Mouse (Mus musculus) adrenal gland, postnatal 10 days (tissue): ENCODE measurements around the gene Dscam. TPM values are rescaled to one million over a fixed set of nuclear protein-coding genes. Genes with fewer than 3 reads are reported as not detected.

ENCODE experiments used
- DNase-seq: peaks from one replicate; pipeline ENCODE4 v3.0.0; 2021; ENCODE audit warnings: mixed read lengths
- long read RNA-seq, 2 experiments: library from polyadenylated mRNA; stranded (forward); transcript quantifications; one replicate each; pipeline ENCODE4 v2.0.0; 2021
- total RNA-seq, 2 experiments: library from RNA; stranded (reverse); gene quantifications; 2 replicates each; pipeline ENCODE4 v1.2.3; 2021

The Dscam gene
- under 1 TPM; 0.18 to 0.24 TPM for total RNA-seq
- long read RNA-seq, experiment 1 = 0 reads
- long read RNA-seq, experiment 2 = 0 reads

- peak; percentile 5 for DNase-seq
Observed at GRCm38 (mm10) chr16:97170513-97171081, at the start of gene Dscam. Dscam (minus strand) TSS chr16:97170752.

GRCm38 (mm10) chr16:97219381-97219780, 48.8 kb upstream of the Dscam start:
- DNase-seq = no peak

GRCm38 (mm10) chr16:97209997-97210396, 39.4 kb upstream of the Dscam start:
- no peak for DNase-seq

DNA sequence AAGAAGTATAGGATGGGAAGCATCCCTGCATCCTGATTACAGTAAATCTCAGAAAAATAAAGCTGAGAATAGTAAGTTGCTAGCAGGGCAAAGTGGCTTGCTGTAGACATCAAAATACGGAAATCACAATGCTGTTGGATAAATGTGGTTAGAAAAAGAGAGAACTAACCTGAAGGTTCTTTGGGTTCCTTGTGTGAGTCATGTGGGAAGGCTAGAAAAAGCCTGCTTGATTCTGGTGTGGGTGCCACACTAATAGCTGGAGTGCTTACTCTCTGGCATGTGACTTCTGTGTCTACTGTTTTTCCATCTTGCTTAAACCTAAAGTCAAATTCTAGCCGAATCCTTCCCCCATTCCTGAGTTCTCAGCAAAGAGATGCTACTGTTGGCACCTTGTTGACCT, 37.7 kb upstream of the Dscam start:
- DNase-seq = no peak

- no peak for DNase-seq
Observed at GRCm38 (mm10) chr16:97204090-97204489, 33.5 kb upstream of the Dscam start.

DNA sequence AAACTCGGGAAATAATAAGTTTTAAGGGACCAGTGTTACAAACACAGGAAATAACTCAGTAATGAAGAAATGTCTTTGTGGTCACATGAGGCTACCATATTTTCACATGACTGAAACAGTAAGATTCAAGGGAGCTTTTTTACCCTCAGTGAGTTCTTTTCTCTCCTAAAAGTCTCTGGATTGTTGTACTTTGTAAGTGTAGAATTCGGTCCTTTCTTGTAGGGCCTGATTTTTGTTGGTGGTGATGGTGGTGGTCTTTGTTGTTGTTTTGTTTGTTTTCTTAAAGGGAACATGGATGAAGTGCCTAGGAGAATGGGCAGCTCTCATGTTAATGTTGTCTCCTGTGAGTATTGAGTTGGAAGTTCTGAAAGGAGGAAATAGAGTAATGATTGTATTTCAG, 33.0 kb upstream of the Dscam start:
- no peak for DNase-seq

DNA sequence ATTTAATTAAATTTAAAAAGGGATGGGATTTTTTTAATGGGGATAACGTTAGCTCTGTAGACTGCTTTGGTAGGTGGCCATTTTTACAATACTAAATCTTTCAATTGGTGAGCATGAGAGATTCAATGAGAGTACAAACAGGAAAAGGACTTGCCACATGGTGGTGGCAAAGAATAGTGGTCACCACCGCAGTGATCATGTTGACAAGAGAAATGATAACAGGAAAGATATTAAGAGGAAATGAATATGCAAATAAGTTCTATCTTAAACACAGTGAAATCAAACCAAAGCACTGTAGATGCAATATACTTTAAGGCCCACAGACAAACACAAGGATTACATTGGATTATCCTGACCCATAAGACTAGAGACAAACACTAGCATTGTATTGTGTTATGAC, 24.1 kb upstream of the Dscam start:
- no peak for DNase-seq

DNA sequence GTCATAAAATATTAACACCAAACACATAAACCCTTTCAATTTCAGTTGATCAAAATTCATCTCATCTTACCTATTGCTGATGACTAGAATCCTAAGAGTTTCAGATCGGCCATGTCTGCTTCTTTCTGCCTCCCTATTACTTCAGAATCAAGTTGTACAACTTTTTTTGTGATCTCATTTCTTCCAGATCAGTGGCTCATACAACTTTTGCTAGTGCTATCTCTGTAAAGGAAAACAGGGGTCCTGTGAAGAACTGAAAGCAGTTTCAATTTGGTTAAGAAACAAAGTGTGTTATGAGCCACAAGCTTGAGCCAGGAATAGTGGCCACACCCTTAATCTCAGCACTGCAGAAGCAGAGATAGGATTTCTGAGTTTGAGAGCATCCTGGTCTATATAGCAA, 23.6 kb upstream of the Dscam start:
- no peak for DNase-seq

GRCm38 (mm10) chr16:97192296-97192695, 21.7 kb upstream of the Dscam start:
- no peak for DNase-seq

DNA sequence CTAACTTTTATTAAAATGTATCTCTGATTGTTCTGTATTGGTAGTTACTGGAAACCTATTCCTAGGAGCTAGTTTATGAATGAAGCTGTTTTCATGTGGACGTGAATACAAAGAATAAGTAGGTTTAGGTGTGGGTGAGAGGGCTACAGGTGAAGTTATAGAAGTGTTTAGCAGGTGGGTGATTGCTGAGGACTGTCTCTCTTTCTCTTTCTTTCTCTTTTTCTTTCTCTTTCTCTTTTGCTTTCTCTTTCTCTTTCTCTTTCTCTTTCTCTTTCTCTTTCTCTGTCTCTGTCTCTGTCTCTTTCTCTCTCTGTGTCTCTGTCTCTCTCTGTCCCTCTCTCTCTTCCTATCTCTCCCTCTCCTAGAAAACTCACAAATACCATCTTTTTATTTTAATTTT, 20.1 kb upstream of the Dscam start:
- no peak for DNase-seq

DNA sequence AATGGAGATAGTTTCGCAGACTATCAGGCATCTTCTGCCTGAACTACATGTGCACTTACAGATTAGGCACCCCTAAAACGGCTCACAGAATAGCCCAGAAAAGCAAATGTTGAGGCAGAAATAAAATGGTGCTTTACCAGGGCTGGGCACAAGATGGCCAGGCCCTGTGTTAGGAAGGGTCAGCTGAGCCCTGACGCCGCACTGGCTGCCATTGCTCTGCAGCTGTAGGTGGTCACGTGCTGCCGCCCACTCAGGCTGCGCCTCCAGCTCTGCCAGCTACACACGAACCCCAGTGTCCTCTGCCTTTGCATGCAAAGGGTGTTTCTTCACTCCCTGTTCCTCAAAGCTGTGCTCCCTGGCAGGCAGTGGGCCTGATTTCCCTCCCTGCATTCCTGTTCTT, 948 bp upstream of the Dscam start:
- DNase-seq = no peak

DNA sequence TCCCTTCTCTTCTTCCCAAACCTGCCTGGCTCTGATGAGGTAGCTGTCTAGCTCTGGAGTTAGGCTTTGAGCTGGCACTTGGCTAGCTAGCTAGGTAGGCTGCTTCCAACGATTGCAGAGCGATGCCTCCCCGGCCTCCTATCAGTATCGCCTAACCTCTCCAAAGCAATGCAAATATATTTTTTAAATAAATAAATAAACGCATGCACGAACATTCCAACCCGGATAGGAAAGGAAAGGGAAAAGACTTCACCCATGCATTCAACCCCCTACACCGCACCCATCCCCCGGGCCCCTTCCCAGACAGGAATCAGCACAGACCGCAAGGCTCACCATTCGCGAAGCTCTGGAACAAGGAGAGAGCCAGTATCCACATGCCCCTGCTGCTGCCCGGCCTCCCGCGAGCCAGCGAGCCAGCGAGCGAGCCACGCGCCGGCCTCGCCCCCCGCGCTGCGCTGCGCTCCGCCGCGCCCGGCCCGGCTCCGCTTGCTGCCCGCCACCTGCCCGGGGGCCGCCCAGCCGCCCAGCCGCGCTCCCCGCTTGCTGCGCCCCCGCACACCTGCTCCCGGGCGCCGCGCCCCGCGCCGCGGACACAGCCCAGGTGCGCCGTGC, 545 bp downstream of the Dscam start:
- peak; percentile 6 for DNase-seq

GRCm38 (mm10) chr16:97168614-97169013, 1.9 kb downstream of the Dscam start:
- DNase-seq = no peak

DNA sequence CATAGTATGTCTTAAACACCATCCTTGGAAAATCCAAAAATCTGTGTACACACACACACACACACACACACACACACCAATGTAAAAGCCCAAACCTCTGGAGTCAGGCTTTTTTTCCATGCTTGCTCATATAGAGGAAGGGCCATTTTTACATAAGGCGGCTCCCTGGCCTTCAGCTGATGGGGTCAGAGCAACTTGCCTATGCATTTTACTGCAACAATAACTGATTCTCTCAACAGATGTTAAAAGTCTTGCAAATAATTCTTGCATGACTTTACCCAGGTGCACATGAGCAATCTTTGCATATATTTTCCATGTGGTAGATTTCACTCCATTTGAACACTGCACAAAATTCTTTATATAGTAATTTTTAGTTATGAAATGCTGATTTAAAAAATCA, 2.5 kb downstream of the Dscam start:
- no peak for DNase-seq

DNA sequence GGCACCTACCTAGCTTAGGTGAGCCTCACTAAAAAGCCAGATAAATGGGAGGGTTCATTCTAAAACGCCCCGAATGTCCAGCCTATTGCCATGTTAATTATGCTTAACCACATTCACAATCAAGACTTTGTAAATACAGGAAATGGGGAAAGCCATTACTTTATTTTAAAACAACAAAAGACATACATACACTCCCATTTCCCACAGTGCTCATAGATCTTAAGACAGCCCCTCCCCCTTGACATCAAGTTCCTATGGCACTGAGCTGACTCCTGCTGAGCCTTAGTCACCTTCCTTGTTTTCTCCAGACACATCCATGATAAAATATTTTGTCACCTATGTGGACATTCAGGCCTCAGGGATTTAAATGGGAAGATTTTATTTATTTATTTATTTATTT, 4.4 kb downstream of the Dscam start:
- DNase-seq = no peak

GRCm38 (mm10) chr16:97165444-97166121, 5.0 kb downstream of the Dscam start:
- DNase-seq = peak; percentile 67

DNA sequence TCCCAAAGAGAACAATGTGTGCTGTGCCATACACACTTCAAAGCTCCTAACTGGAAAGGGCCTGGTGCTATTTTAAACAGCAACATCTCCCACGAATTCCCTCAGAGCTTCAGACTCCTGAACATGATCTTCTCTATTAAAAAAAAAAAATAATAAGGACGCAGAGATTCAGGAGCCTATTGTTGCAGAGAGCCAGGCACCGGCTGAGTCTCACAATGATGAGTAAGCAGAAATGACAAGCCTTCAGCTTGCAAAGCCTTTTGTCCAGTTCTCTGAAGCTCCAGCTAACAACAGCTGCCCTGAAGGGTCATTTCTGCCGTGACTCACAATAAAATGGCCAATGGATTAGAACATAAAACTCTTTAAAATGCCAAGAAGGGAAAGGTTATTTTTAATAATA, 12.3 kb downstream of the Dscam start:
- no peak for DNase-seq

DNA sequence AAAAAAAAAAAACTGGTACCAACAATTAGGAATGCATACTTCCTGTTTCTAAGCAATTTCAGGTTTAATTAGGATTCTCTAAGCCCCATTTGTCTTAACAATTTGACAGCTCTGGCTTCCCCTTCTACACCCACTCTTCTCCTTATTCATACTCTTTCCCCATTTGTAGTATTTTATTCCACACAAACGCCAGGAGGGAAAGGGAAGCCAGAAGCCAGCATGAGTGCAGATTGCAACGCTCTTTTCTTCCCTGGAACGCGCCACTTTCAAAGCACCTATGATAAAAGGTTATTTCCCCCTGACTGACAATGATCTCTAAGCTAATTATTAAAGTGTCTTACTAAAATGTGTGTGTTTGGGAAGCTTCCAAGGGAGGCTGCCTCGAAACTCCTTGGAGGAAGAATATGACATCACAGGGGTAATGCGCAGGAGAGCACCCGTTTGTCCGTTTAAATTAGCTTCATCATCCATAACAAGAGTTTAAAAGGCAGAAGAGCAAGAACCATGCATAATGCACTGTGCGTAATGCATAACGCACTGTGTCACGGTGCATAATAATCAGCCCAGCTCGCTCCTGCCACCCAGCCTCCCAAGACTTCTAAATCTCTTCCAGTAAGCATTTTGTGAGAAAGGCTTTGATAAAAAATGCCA, 25.9 kb downstream of the Dscam start:
- DNase-seq = no peak

DNA sequence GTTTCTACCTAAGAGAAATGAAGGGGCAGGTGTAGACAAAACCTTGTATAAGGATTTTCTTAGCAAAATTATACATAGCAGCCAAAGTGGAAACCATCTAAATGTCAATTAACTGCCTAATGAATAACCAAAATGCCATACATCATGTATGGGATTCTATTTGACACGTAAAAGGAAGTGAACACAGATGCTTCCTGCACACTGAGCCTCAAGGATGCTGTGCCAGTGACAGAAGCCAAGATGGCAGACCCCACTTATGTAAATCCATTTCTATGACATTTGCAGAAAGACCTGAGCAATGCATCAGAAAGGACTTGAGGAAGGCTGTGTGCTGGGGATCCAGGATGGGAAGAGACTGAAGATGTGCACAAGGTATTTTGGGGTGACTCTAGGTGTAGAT, 28.6 kb downstream of the Dscam start:
- no peak for DNase-seq

DNA sequence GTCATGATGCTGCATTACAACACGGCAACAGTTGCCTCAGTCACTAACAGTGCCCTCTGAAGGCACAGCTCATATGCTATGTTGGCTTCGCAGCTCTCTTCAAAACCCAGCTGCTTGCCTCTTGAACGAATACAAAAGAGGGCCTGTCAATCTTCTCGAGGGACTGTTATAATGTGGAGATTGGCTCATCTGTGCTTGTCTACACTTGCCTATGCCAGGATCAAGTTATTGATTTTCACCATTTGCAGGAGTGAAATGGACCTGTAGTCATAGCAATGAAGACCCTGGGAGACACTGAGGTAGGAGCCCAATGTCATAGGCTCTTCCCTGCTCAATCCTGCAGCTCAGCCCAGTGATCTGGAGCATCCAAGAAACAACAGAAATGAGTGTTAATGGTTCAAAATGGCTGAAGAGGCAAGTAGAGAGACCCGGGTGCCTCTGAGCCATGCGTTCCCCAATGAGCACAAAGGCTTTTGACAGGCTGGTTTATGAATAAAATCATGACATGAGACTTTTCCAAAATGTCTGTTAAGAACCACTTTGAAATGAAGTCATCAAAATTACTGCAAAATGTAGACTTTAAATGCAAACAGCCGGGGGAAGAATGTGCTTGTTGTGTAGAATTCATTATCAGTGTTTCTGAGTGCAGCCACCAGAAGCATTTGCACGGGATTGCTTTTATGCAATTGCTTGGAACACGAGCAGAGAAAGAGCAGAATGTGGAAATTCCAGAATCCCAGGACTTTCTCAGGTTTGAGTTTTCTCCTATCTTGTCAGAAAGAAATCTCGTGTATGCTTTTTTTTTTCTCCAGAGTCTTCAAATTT, 35.3 kb downstream of the Dscam start:
- no peak for DNase-seq

- no peak for DNase-seq
Observed at GRCm38 (mm10) chr16:97127296-97127695, 43.3 kb downstream of the Dscam start.

GRCm38 (mm10) chr16:97110028-97110427, 60.5 kb downstream of the Dscam start:
- DNase-seq = no peak

DNA sequence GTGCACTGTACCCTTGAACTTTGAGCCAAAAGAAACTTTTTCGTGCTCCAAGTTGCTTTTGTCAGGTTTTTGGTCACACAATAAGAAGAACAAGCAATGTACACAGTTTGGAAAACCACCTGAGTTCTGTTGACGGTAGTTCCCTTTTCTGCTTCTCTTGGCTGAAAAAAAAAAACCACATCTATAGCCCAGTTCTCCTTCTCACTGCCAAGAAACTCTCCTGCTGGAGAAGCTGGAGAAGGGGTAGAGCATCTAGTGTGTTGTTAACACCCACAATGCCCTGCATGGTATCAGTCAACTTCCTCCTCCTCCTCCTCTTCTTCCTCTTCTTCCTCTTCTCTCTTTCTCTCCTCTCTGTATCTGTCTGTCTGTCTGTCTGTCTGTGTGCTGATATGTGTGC, 65.3 kb downstream of the Dscam start:
- DNase-seq = no peak
